Mouse (Mus musculus): ENCODE measurements at regions not wholly inside any gene's neighbourhood (a gene's known extent, or its start where the extent isn't known, plus 50 kb on each side); places are given as distances from the start of the nearest gene placed in this dataset.

GRCm38 (mm10) chr1:61102346-61102745 lies 124.6 kb downstream of the Icos start:
- DNase-seq (ENCODE audit: low read depth, low spot score) = no peak
- Histone ChIP-seq H3K27me3 (ENCODE audit: control insufficient read depth, insufficient read depth, low read length, poor library complexity, severe bottlenecking) (no peaks in the 10 kb centered on the region), H3K36me3 (ENCODE audit: control insufficient read depth, insufficient read depth, low read length, poor library complexity, severe bottlenecking) (no peaks in the 10 kb centered on the region)

GRCm38 (mm10) chr1:61103581-61103980 lies 125.9 kb downstream of the Icos start:
- Histone ChIP-seq H3K36me3 (ENCODE audit: control insufficient read depth, insufficient read depth, low read length, poor library complexity, severe bottlenecking) (no peaks in the 10 kb centered on the region), H3K27me3 (ENCODE audit: control insufficient read depth, insufficient read depth, low read length, poor library complexity, severe bottlenecking) (no peaks in the 10 kb centered on the region)
- DNase-seq (ENCODE audit: low read depth, low spot score) = no peak

GRCm38 (mm10) chr1:61111731-61112309 lies 134.1 kb downstream of the Icos start:
- DNase-seq (ENCODE audit: low read depth, low spot score) = no peak
- Histone ChIP-seq H3K36me3 (ENCODE audit: control insufficient read depth, insufficient read depth, low read length, poor library complexity, severe bottlenecking) (no peaks in the 10 kb centered on the region), H3K27me3 (ENCODE audit: control insufficient read depth, insufficient read depth, low read length, poor library complexity, severe bottlenecking) (no peaks in the 10 kb centered on the region)

GRCm38 (mm10) chr1:61117535-61117934 lies 139.8 kb downstream of the Icos start:
- Histone ChIP-seq H3K36me3 (ENCODE audit: control insufficient read depth, insufficient read depth, low read length, poor library complexity, severe bottlenecking) (no peaks in the 10 kb centered on the region), H3K27me3 (ENCODE audit: control insufficient read depth, insufficient read depth, low read length, poor library complexity, severe bottlenecking) (no peaks in the 10 kb centered on the region)
- DNase-seq (ENCODE audit: low read depth, low spot score) = no peak

- DNase-seq (ENCODE audit: low read depth, low spot score) = no peak
- Histone ChIP-seq H3K27me3 (ENCODE audit: control insufficient read depth, insufficient read depth, low read length, poor library complexity, severe bottlenecking) (no peaks in the 10 kb centered on the region), H3K36me3 (ENCODE audit: control insufficient read depth, insufficient read depth, low read length, poor library complexity, severe bottlenecking) (no peaks in the 10 kb centered on the region)
These were observed 140.3 kb downstream of the Icos start for GRCm38 (mm10) chr1:61118071-61118470.

- H3K27me3 ChIP-seq (ENCODE audit: control insufficient read depth, insufficient read depth, low read length, poor library complexity, severe bottlenecking) = no peaks in the 10 kb centered on the region
- no peaks in the 10 kb centered on the region for H3K36me3 ChIP-seq (ENCODE audit: control insufficient read depth, insufficient read depth, low read length, poor library complexity, severe bottlenecking)
- no peak for DNase-seq (ENCODE audit: low read depth, low spot score)
These were observed 143.8 kb downstream of the Icos start for GRCm38 (mm10) chr1:61121480-61121879.

GRCm38 (mm10) chr1:61125127-61125526 lies 147.4 kb downstream of the Icos start:
- no peaks in the 10 kb centered on the region for H3K36me3 ChIP-seq (ENCODE audit: control insufficient read depth, insufficient read depth, low read length, poor library complexity, severe bottlenecking)
- no peak for DNase-seq (ENCODE audit: low read depth, low spot score)
- H3K27me3 ChIP-seq (ENCODE audit: control insufficient read depth, insufficient read depth, low read length, poor library complexity, severe bottlenecking) = no peaks in the 10 kb centered on the region

GRCm38 (mm10) chr1:61135597-61136545 lies 158.1 kb downstream of the Icos start:
- peak; percentile 18 for DNase-seq (ENCODE audit: low read depth, low spot score)
- Histone ChIP-seq H3K27me3 (ENCODE audit: control insufficient read depth, insufficient read depth, low read length, poor library complexity, severe bottlenecking) (no peaks in the 10 kb centered on the region), H3K36me3 (ENCODE audit: control insufficient read depth, insufficient read depth, low read length, poor library complexity, severe bottlenecking) (no peaks in the 10 kb centered on the region)

GRCm38 (mm10) chr1:61137210-61137885 lies 159.6 kb downstream of the Icos start:
- Histone ChIP-seq H3K27me3 (ENCODE audit: control insufficient read depth, insufficient read depth, low read length, poor library complexity, severe bottlenecking) (no peaks in the 10 kb centered on the region), H3K36me3 (ENCODE audit: control insufficient read depth, insufficient read depth, low read length, poor library complexity, severe bottlenecking) (no peaks in the 10 kb centered on the region)
- no peak for DNase-seq (ENCODE audit: low read depth, low spot score)

GRCm38 (mm10) chr1:61137954-61138353 lies 160.2 kb downstream of the Icos start:
- DNase-seq (ENCODE audit: low read depth, low spot score) = no peak
- Histone ChIP-seq H3K27me3 (ENCODE audit: control insufficient read depth, insufficient read depth, low read length, poor library complexity, severe bottlenecking) (no peaks in the 10 kb centered on the region), H3K36me3 (ENCODE audit: control insufficient read depth, insufficient read depth, low read length, poor library complexity, severe bottlenecking) (no peaks in the 10 kb centered on the region)

GRCm38 (mm10) chr1:61139291-61139983 lies 161.7 kb downstream of the Icos start:
- H3K27me3 ChIP-seq (ENCODE audit: control insufficient read depth, insufficient read depth, low read length, poor library complexity, severe bottlenecking) = no peaks in the 10 kb centered on the region
- no peaks in the 10 kb centered on the region for H3K36me3 ChIP-seq (ENCODE audit: control insufficient read depth, insufficient read depth, low read length, poor library complexity, severe bottlenecking)
- peak; percentile 1 for DNase-seq (ENCODE audit: low read depth, low spot score)

GRCm38 (mm10) chr1:61139984-61140648 lies 162.4 kb downstream of the Icos start:
- Histone ChIP-seq H3K27me3 (ENCODE audit: control insufficient read depth, insufficient read depth, low read length, poor library complexity, severe bottlenecking) (no peaks in the 10 kb centered on the region), H3K36me3 (ENCODE audit: control insufficient read depth, insufficient read depth, low read length, poor library complexity, severe bottlenecking) (no peaks in the 10 kb centered on the region)
- no peak for DNase-seq (ENCODE audit: low read depth, low spot score)

GRCm38 (mm10) chr1:61140870-61141591 lies 163.3 kb downstream of the Icos start:
- DNase-seq (ENCODE audit: low read depth, low spot score) = no peak
- no peaks in the 10 kb centered on the region for H3K27me3 ChIP-seq (ENCODE audit: control insufficient read depth, insufficient read depth, low read length, poor library complexity, severe bottlenecking)
- H3K36me3 ChIP-seq (ENCODE audit: control insufficient read depth, insufficient read depth, low read length, poor library complexity, severe bottlenecking) = no peaks in the 10 kb centered on the region

- H3K36me3 ChIP-seq (ENCODE audit: control insufficient read depth, insufficient read depth, low read length, poor library complexity, severe bottlenecking) = no peaks in the 10 kb centered on the region
- no peaks in the 10 kb centered on the region for H3K27me3 ChIP-seq (ENCODE audit: control insufficient read depth, insufficient read depth, low read length, poor library complexity, severe bottlenecking)
- DNase-seq (ENCODE audit: low read depth, low spot score) = no peak
These were observed 163.8 kb downstream of the Icos start for GRCm38 (mm10) chr1:61141592-61141930.

Measured in splenic B cell, adult 2 months (primary cell).